Mouse (Mus musculus): Measurements from ENCODE around the gene Tiam1.

Tiam1 gene

GRCm38 (mm10) chr16:90143416-90143759, 181 bp downstream of the Tiam1 start:
- no peak for DNase-seq (ENCODE audit: low spot score in 2 of 2)

- DNase-seq (ENCODE audit: low spot score in 2 of 2), result peak in 1 of 2 experiments; percentile 43
Measured at GRCm38 (mm10) chr16:90142574-90143415, 774 bp downstream of the Tiam1 start.

- DNase-seq (ENCODE audit: low spot score in 2 of 2), result peak in 1 of 2 experiments; percentile 29
Measured at GRCm38 (mm10) chr16:90142247-90142573, 1.4 kb downstream of the Tiam1 start.

GRCm38 (mm10) chr16:90141556-90141955, 2.0 kb downstream of the Tiam1 start:
- no peak for DNase-seq (ENCODE audit: low spot score in 2 of 2)

GRCm38 (mm10) chr16:90140571-90140970, 3.0 kb downstream of the Tiam1 start:
- no peak for DNase-seq (ENCODE audit: low spot score in 2 of 2)

- DNase-seq (ENCODE audit: low spot score in 2 of 2), result peak in 1 of 2 experiments; percentile 13
Measured at GRCm38 (mm10) chr16:90139696-90140095, 3.9 kb downstream of the Tiam1 start.

GRCm38 (mm10) chr16:90138151-90138550, 5.4 kb downstream of the Tiam1 start:
- no peak for DNase-seq (ENCODE audit: low spot score in 2 of 2)

- DNase-seq (ENCODE audit: low spot score in 2 of 2), result no peak
Measured at GRCm38 (mm10) chr16:90137175-90137574, 6.4 kb downstream of the Tiam1 start.

- no peak for DNase-seq (ENCODE audit: low spot score in 2 of 2)
Measured at GRCm38 (mm10) chr16:90135580-90135979, 8.0 kb downstream of the Tiam1 start.

- DNase-seq (ENCODE audit: low spot score in 2 of 2), result no peak
Measured at GRCm38 (mm10) chr16:90134351-90134750, 9.2 kb downstream of the Tiam1 start.

GRCm38 (mm10) chr16:90132816-90133215, 10.8 kb downstream of the Tiam1 start:
- DNase-seq (ENCODE audit: low spot score in 2 of 2), result no peak

- no peak for DNase-seq (ENCODE audit: low spot score in 2 of 2)
Measured at GRCm38 (mm10) chr16:90132331-90132730, 11.2 kb downstream of the Tiam1 start.

GRCm38 (mm10) chr16:90128817-90129587, 14.6 kb downstream of the Tiam1 start:
- DNase-seq (ENCODE audit: low spot score in 2 of 2), result no peak

GRCm38 (mm10) chr16:90128361-90128760, 15.2 kb downstream of the Tiam1 start:
- no peak for DNase-seq (ENCODE audit: low spot score in 2 of 2)

- no peak for DNase-seq (ENCODE audit: low spot score in 2 of 2)
Measured at GRCm38 (mm10) chr16:90125318-90126314, 18.0 kb downstream of the Tiam1 start.

- no peak for DNase-seq (ENCODE audit: low spot score in 2 of 2)
Measured at GRCm38 (mm10) chr16:90123091-90123490, 20.5 kb downstream of the Tiam1 start.

GRCm38 (mm10) chr16:90122439-90122838, 21.1 kb downstream of the Tiam1 start:
- DNase-seq (ENCODE audit: low spot score in 2 of 2), result no peak

GRCm38 (mm10) chr16:90121799-90122198, 21.8 kb downstream of the Tiam1 start:
- DNase-seq (ENCODE audit: low spot score in 2 of 2), result no peak

GRCm38 (mm10) chr16:90119969-90120368, 23.6 kb downstream of the Tiam1 start:
- DNase-seq (ENCODE audit: low spot score in 2 of 2), result no peak

- DNase-seq (ENCODE audit: low spot score in 2 of 2), result no peak
Measured at GRCm38 (mm10) chr16:90116637-90117182, 26.9 kb downstream of the Tiam1 start.

- DNase-seq (ENCODE audit: low spot score in 2 of 2), result no peak
Measured at GRCm38 (mm10) chr16:90112577-90113155, 30.9 kb downstream of the Tiam1 start.

Measured in left cerebral cortex, adult 9 months (tissue).